Mouse (Mus musculus) hematopoietic multipotent progenitor cell, adult 10-12 weeks (in vitro differentiated cells): Measurements from ENCODE around the gene Plek2. TPM values are rescaled to one million over a fixed set of nuclear protein-coding genes. Genes with fewer than 3 reads are reported as not detected.

Experiments used
- polyA plus RNA-seq: library from polyadenylated mRNA; stranded (reverse); fragments of >175 nt; gene quantifications from 2 replicates; pipeline ENCODE4 v1.2.3, GENCODE M21; 2012; ENCODE audit warnings: low replicate concordance

Plek2 gene
- 1.1 TPM in 1 of 2 replicates, not detected in the other for polyA plus RNA-seq

GRCm38 (mm10) chr12:78906707-78907162 is at the start of gene Plek2:
TSS of gene Plek2 (minus strand) at chr12:78906964.

DNA sequence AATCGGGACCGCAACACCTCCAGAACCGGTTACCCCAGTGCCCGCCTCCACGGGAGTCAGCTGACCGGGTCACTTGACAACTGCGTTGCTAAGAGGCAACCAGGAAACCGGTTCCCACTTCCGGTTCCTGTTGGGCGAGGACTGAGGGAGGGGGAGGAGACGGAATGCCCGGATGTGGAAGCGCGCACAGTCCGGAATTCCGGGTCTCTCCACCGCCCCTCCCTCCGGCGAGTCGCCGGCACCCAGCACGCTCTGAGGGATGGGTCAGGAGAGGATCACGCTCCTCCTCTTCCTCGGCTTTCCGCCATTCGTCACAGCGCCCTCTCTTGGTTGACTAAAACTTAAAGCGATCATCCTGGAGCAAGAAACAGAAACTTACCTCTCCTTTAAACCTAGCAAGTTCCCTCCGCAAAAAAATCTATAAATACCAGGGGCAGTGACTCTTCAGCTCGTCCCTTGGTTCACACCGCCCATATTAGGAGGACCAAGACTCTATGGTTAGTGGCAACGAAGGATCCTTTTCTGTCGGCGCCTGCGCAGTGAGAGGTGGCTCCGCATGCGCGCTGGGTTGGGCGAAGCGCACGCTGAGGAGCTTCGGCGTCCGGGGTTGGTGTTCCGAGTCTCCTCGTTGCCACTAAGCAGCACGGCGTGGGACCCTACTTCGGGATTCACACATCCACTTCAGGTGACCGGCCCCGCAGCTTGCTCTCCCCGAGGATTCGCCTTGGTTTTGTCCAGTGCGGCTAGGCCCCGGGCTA is 45.1 kb downstream of the Plek2 start, which contains the start of the genes Atp6v1d and Eif2s1:
TSS of gene Atp6v1d (minus strand) at position 143 of the 758 bp plus-strand sequence.
TSS of gene Eif2s1 (plus strand) at position 324 of the 758 bp plus-strand sequence.

Other genes with a start within 250 kb of the Plek2 start
- gene Fam71d, start 215.4 kb downstream of the Plek2 start, polyA plus RNA-seq: not detected in 2 replicates
- 0.45 and 0.88 TPM in 2 replicates for gene Mpp5, start 158.1 kb downstream of the Plek2 start, polyA plus RNA-seq
- gene Atp6v1d, start 45.3 kb downstream of the Plek2 start, polyA plus RNA-seq: 2.4 and 7.8 TPM in 2 replicates
- gene Eif2s1, start 45.1 kb downstream of the Plek2 start, polyA plus RNA-seq: 2.3 and 10.2 TPM in 2 replicates
- 42.2 and 44.1 TPM in 2 replicates for gene Tmem229b, start 100.7 kb upstream of the Plek2 start, polyA plus RNA-seq
- gene Plekhh1, start 122.2 kb upstream of the Plek2 start, polyA plus RNA-seq: 0.16 and 0.18 TPM in 2 replicates
- gene Pigh, start 182.7 kb upstream of the Plek2 start, polyA plus RNA-seq: 6.6 and 11.3 TPM in 2 replicates
- gene Arg2, start 223.8 kb upstream of the Plek2 start, polyA plus RNA-seq: 0.93 and 1.2 TPM in 2 replicates